Mouse (Mus musculus): ENCODE results near the gene Sv2b. TPM values are rescaled to one million over a fixed set of nuclear protein-coding genes. Genes with fewer than 3 reads are reported as not detected.
"Not testable (repeated sequence)": the region's sequence is repeated elsewhere in the genome, so short reads cannot be mapped to it uniquely, and the experiment has no call there.

Gene Sv2b
- polyA plus RNA-seq (2016; fragmentation: Nextera tagmentation; extraction: Ambion mirVana) = 0.02 and 0.05 TPM in 2 replicates

- Histone ChIP-seq H3K9ac (no peak within 1 kb of the TSS), H3K4me2 (peak within 1 kb of the TSS; percentile 52), H3K9me3 (replicated peaks) (no peaks in the 10 kb centered on the region), H3K27ac (no peak within 1 kb of the TSS), H3K36me3 (no peaks in the 10 kb centered on the region), H3K27me3 (replicated peaks) (peaks cover 48% of the 10 kb centered on the region), H3K4me1 (no peaks in the 10 kb centered on the region), H3K4me3 (peak within 1 kb of the TSS; percentile 20; the same call in 1 of the 2 replicates)
- ATAC-seq = no peak
- WGBS (ENCODE audit: insufficient replicate concordance) = 6% methylated on average over 46 of the region's 46 CpGs
Observed at GRCm38 (mm10) chr7:75308457-75309312, at the start of gene Sv2b. Sv2b (minus strand) TSS chr7:75309262.

GRCm38 (mm10) chr7:75358284-75358851, 49.3 kb upstream of the Sv2b start:
- WGBS (ENCODE audit: insufficient replicate concordance) = 47% methylated on average over 4 of the region's 4 CpGs
- Histone ChIP-seq H3K4me2 (no peak overlapping the region), H3K9me3 (replicated peaks) (no peaks in the 10 kb centered on the region), H3K9ac (no peak overlapping the region), H3K27ac (no peak overlapping the region), H3K27me3 (replicated peaks) (no peaks in the 10 kb centered on the region), H3K4me1 (no peaks in the 10 kb centered on the region), H3K36me3 (no peaks in the 10 kb centered on the region), H3K4me3 (no peak overlapping the region)
- no peak for ATAC-seq

GRCm38 (mm10) chr7:75355521-75355920, 46.5 kb upstream of the Sv2b start:
- H3K36me3 ChIP-seq = no peaks in the 10 kb centered on the region
- 62% methylated on average over 2 of the region's 2 CpGs for WGBS (ENCODE audit: insufficient replicate concordance)
- no peaks in the 10 kb centered on the region; the same call in 1 of the 2 replicates for H3K4me1 ChIP-seq
- H3K9ac ChIP-seq = no peak overlapping the region
- no peaks in the 10 kb centered on the region for H3K27me3 ChIP-seq (replicated peaks)
- no peak for ATAC-seq
- no peak overlapping the region for H3K4me3 ChIP-seq
- H3K9me3 ChIP-seq (replicated peaks) = no peaks in the 10 kb centered on the region
- no peak overlapping the region for H3K4me2 ChIP-seq
- H3K27ac ChIP-seq = no peak overlapping the region

GRCm38 (mm10) chr7:75352777-75353374, 43.8 kb upstream of the Sv2b start:
- 30% methylated on average over 1 of the region's 1 CpGs for WGBS (ENCODE audit: insufficient replicate concordance)
- H3K9ac ChIP-seq = no peak overlapping the region
- no peaks in the 10 kb centered on the region for H3K36me3 ChIP-seq
- H3K27ac ChIP-seq = no peak overlapping the region
- no peak overlapping the region for H3K4me3 ChIP-seq
- H3K9me3 ChIP-seq (replicated peaks) = no peaks in the 10 kb centered on the region
- H3K27me3 ChIP-seq (replicated peaks) = no peaks in the 10 kb centered on the region
- H3K4me2 ChIP-seq = no peak overlapping the region
- no peak for ATAC-seq
- peaks cover 16% of the 10 kb centered on the region for H3K4me1 ChIP-seq

GRCm38 (mm10) chr7:75350172-75350571, 41.1 kb upstream of the Sv2b start:
- H3K27ac ChIP-seq = no peak overlapping the region
- ATAC-seq = peak; percentile 94

GRCm38 (mm10) chr7:75332311-75332710, 23.2 kb upstream of the Sv2b start:
- Histone ChIP-seq H3K4me2 (no peak overlapping the region), H3K36me3 (no peaks in the 10 kb centered on the region), H3K4me1 (no peaks in the 10 kb centered on the region), H3K4me3 (no peak overlapping the region), H3K9ac (no peak overlapping the region), H3K27me3 (replicated peaks) (no peaks in the 10 kb centered on the region), H3K27ac (no peak overlapping the region), H3K9me3 (replicated peaks) (no peaks in the 10 kb centered on the region)
- 52% methylated on average over 3 of the region's 3 CpGs for WGBS (ENCODE audit: insufficient replicate concordance)
- ATAC-seq = no peak

More at GRCm38 (mm10) chr7:75350172-75350571, 41.1 kb upstream of the Sv2b start:
- Histone ChIP-seq H3K9ac (no peak overlapping the region), H3K27me3 (replicated peaks) (no peaks in the 10 kb centered on the region), H3K9me3 (replicated peaks) (no peaks in the 10 kb centered on the region), H3K4me1 (peaks cover 16% of the 10 kb centered on the region), H3K4me2 (peak overlapping the region; percentile 31; the same call in 1 of the 2 replicates), H3K36me3 (no peaks in the 10 kb centered on the region), H3K4me3 (no peak overlapping the region)
- WGBS (ENCODE audit: insufficient replicate concordance) = 23% methylated on average over 2 of the region's 2 CpGs

GRCm38 (mm10) chr7:75329740-75330142, 20.7 kb upstream of the Sv2b start:
- Histone ChIP-seq H3K9me3 (replicated peaks) (no peaks in the 10 kb centered on the region), H3K4me2 (no peak overlapping the region), H3K27ac (no peak overlapping the region), H3K27me3 (replicated peaks) (no peaks in the 10 kb centered on the region), H3K9ac (no peak overlapping the region), H3K36me3 (no peaks in the 10 kb centered on the region), H3K4me3 (no peak overlapping the region), H3K4me1 (no peaks in the 10 kb centered on the region)
- 64% methylated on average over 3 of the region's 3 CpGs for WGBS (ENCODE audit: insufficient replicate concordance)
- no peak for ATAC-seq

- H3K27ac ChIP-seq = no peak overlapping the region
- no peak for ATAC-seq
- H3K27me3 ChIP-seq (replicated peaks) = no peaks in the 10 kb centered on the region
- no peaks in the 10 kb centered on the region for H3K9me3 ChIP-seq (replicated peaks)
- no peak overlapping the region for H3K9ac ChIP-seq
- no peaks in the 10 kb centered on the region for H3K4me1 ChIP-seq
- H3K4me2 ChIP-seq = no peak overlapping the region
- 59% methylated on average over 3 of the region's 3 CpGs for WGBS (ENCODE audit: insufficient replicate concordance)
- no peaks in the 10 kb centered on the region for H3K36me3 ChIP-seq
- H3K4me3 ChIP-seq = no peak overlapping the region
Observed at GRCm38 (mm10) chr7:75328721-75329362, 19.8 kb upstream of the Sv2b start.

- no peaks in the 10 kb centered on the region for H3K9me3 ChIP-seq (replicated peaks)
- H3K4me1 ChIP-seq = no peaks in the 10 kb centered on the region
- WGBS (ENCODE audit: insufficient replicate concordance) = 56% methylated on average over 1 of the region's 1 CpGs
- H3K4me2 ChIP-seq = no peak overlapping the region
- no peaks in the 10 kb centered on the region for H3K27me3 ChIP-seq (replicated peaks)
- H3K9ac ChIP-seq = no peak overlapping the region
- no peak overlapping the region for H3K4me3 ChIP-seq
- no peaks in the 10 kb centered on the region for H3K36me3 ChIP-seq
- no peak overlapping the region for H3K27ac ChIP-seq
- no peak for ATAC-seq
Observed at GRCm38 (mm10) chr7:75325273-75325672, 16.2 kb upstream of the Sv2b start.

GRCm38 (mm10) chr7:75322742-75323141, 13.7 kb upstream of the Sv2b start:
- H3K4me2 ChIP-seq; H3K27me3 ChIP-seq (replicated peaks); H3K4me1 ChIP-seq; H3K27ac ChIP-seq; H3K4me3 ChIP-seq; H3K9me3 ChIP-seq (replicated peaks); H3K9ac ChIP-seq; H3K36me3 ChIP-seq; ATAC-seq: not testable (repeated sequence)
- 71% methylated on average over 3 of the region's 3 CpGs for WGBS (ENCODE audit: insufficient replicate concordance)

- no peaks in the 10 kb centered on the region for H3K36me3 ChIP-seq
- H3K4me3 ChIP-seq = no peak overlapping the region
- H3K4me1 ChIP-seq = no peaks in the 10 kb centered on the region
- H3K9ac ChIP-seq = no peak overlapping the region
- no peaks in the 10 kb centered on the region for H3K9me3 ChIP-seq (replicated peaks)
- no peak overlapping the region for H3K27ac ChIP-seq
- ATAC-seq = no peak
- no peaks in the 10 kb centered on the region for H3K27me3 ChIP-seq (replicated peaks)
- H3K4me2 ChIP-seq = no peak overlapping the region
Observed at GRCm38 (mm10) chr7:75320009-75320408, 10.9 kb upstream of the Sv2b start.

- H3K27me3 ChIP-seq (replicated peaks) = no peaks in the 10 kb centered on the region
- no peak overlapping the region for H3K27ac ChIP-seq
- H3K4me1 ChIP-seq = no peaks in the 10 kb centered on the region
- ATAC-seq = no peak
- no peak overlapping the region for H3K4me3 ChIP-seq
- no peaks in the 10 kb centered on the region for H3K36me3 ChIP-seq
- H3K9me3 ChIP-seq (replicated peaks) = no peaks in the 10 kb centered on the region
- 68% methylated on average over 1 of the region's 1 CpGs for WGBS (ENCODE audit: insufficient replicate concordance)
- no peak overlapping the region for H3K4me2 ChIP-seq
- no peak overlapping the region for H3K9ac ChIP-seq
Observed at GRCm38 (mm10) chr7:75318320-75318719, 9.3 kb upstream of the Sv2b start.

Data from liver, embryonic 12.5 days (tissue).